Mouse (Mus musculus): ENCODE results near the gene Inpp4a. TPM values are rescaled to one million over a fixed set of nuclear protein-coding genes. Genes with fewer than 3 reads are reported as not detected.
A peak's percentile ranks its signal among the peaks of the same experiment; 100 is the strongest.

Gene Inpp4a
- total RNA-seq, 2 experiments from 2014 or later: 168 TPM

- no peak for TF ChIP-seq CTCF (conservative IDR thresholded peaks at IDR 0.05)
- Histone ChIP-seq H3K27ac (no peak overlapping the region), H3K4me3 (no peak overlapping the region)
- no peak for DNase-seq (ENCODE audit: low spot score in 2 of 2)
Observed at GRCm38 (mm10) chr1:37409647-37410046, 110.0 kb downstream of the Inpp4a start.

DNA sequence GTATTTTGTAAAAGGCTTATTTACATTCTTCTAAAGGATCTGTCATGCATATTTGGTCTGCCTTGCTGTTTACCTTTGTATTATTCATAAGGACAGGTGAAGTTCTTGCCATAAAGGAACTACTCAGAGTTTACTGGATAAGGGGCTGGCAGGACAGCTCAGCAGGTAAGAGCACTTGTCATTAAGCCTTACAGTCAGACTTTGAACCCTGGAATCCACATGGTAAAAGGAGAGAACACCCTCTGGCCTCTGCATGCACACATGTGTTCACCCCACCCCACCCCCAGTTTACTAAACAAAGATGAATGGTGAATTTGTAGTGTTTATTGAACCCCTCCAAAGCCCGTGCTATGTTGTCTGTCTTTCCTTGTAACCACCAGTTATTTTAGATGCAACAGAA is 115.7 kb downstream of the Inpp4a start:
- TF ChIP-seq CTCF (conservative IDR thresholded peaks at IDR 0.05): no peak
- Histone ChIP-seq H3K4me3 (no peak overlapping the region), H3K27ac (no peak overlapping the region)
- no peak for DNase-seq (ENCODE audit: low spot score in 2 of 2)

DNA sequence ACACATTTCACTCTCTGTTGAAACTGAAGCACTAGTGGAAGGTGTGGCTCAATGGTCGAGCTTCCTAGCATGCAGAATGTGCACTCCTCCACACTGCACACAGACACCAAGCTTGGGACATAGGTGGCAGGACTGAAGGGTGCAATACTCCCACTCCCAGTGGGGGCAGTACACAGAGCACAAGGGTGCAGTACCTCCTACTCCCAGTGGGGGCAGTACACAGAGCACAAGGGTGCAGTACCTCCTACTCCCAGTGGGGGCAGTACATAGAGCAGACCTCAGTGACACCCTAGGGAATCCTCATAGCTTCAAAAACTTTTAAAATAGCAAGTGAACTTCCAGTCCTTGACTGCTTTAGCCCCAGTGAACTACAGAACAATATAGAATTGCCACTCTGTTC is 119.8 kb downstream of the Inpp4a start:
- H3K4me3 ChIP-seq: no peak overlapping the region
- DNase-seq (ENCODE audit: low spot score in 2 of 2): peak in 1 of 2 experiments; percentile 71
- peak; percentile 96 for TF ChIP-seq CTCF (conservative IDR thresholded peaks at IDR 0.05)
- H3K27ac ChIP-seq: no peak overlapping the region

DNA sequence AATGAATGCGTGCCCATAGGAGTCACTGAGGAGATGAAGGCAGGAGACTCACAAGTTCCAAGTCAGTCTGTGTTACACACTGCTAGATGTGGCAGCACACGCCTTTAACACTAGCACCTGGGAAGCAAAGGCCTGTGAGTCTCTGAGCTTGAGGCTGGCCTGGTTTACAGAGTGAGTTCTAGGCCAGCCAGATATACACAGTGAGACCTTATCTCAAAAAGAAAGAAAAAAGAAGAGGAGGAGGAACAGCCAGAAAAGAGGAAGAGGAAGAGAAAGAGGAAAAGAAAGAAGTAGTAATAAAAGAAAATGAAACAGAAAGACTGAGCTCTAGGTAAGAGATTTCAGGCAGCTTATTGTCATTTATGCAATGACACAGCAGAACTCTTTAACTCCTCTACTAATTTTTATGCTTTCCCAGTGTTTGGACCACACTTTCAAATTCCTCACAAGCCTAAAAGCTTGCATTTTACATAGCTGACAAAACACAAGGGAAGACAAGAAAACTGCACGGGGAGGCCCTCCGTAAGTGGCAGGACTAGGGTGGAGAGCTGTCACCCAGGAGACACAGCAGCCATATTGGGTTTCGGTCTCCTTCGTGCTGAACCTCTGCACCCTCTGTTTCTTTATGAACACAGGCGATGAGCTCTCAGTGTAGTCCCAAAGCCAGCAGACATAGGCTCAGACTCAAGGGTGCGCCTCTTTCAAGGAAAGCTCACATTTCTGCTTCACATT is 127.6 kb downstream of the Inpp4a start:
- no peak overlapping the region for H3K27ac ChIP-seq

DNA sequence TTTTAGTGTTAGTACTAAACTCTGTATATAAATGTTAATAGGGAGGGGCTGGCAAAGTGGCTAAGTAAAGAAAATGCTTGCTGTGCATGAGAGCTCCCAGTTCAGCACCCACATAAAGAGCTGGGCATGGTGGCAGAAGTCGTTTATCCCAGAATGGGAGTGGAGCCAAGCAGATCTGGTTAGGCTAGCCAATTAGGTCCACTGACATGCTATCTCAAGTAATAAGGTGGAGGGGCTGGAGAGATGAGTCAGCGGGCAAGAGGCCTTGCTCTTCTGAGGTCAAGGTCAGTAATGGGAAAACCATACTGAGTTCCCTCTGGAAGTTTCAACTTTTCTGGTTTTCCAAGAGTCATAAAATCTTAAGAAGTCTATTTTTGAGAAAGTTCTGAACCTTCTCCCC is 129.2 kb downstream of the Inpp4a start:
- Histone ChIP-seq H3K27ac (peak overlapping the region; percentile 90; the same call in 1 of the 2 replicates), H3K4me3 (peak overlapping the region; percentile 93)
- no peak for TF ChIP-seq CTCF (conservative IDR thresholded peaks at IDR 0.05)
- DNase-seq (ENCODE audit: low spot score in 2 of 2): no peak

More for the DNA sequence above, 127.6 kb downstream of the Inpp4a start:
- no peak overlapping the region for H3K4me3 ChIP-seq
- no peak for TF ChIP-seq CTCF (conservative IDR thresholded peaks at IDR 0.05)
- DNase-seq (ENCODE audit: low spot score in 2 of 2): no peak

- TF ChIP-seq CTCF (conservative IDR thresholded peaks at IDR 0.05): peak; percentile 65
- peak within 1 kb of the TSS; percentile 90 for H3K27ac ChIP-seq
- DNase-seq (ENCODE audit: low spot score in 2 of 2): peak; percentile 95 to 96
- peak within 1 kb of the TSS; percentile 93 for H3K4me3 ChIP-seq
Observed at GRCm38 (mm10) chr1:37429366-37430296, 130.0 kb downstream of the Inpp4a start, which contains the start of the genes Coa5 and Unc50. Gene Coa5 (minus strand): TSS chr1:37430103. Gene Unc50 (plus strand): TSS chr1:37430139.

GRCm38 (mm10) chr1:37430297-37430840 is 130.7 kb downstream of the Inpp4a start:
- H3K4me3 ChIP-seq: peak overlapping the region; percentile 93
- no peak for DNase-seq (ENCODE audit: low spot score in 2 of 2)
- H3K27ac ChIP-seq: peak overlapping the region; percentile 90
- TF ChIP-seq CTCF (conservative IDR thresholded peaks at IDR 0.05): no peak

DNA sequence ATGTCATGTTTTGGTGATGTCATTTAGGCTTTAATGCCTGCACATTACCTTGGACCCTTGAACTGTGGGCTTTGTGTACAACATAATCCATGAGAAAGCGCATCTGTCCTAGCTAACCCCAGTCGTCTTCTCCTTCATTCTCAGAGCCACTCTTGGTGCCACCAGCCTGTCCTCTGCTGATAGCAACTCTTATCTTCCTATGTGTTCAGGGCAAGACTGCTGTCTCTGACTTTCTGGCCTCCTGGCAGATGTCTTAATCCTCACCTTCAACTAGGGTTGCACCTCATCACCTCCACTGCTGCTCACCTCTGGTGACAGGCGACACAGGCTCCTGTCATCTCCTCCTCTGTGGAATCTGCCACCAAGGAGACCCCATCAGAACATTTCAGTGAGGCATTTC is 136.8 kb downstream of the Inpp4a start:
- TF ChIP-seq CTCF (conservative IDR thresholded peaks at IDR 0.05): no peak
- Histone ChIP-seq H3K4me3 (no peak overlapping the region), H3K27ac (no peak overlapping the region)
- DNase-seq (ENCODE audit: low spot score in 2 of 2): no peak

GRCm38 (mm10) chr1:37442848-37443835 is 143.5 kb downstream of the Inpp4a start:
- no peak overlapping the region for H3K27ac ChIP-seq
- no peak overlapping the region for H3K4me3 ChIP-seq
- no peak for TF ChIP-seq CTCF (conservative IDR thresholded peaks at IDR 0.05)
- no peak for DNase-seq (ENCODE audit: low spot score in 2 of 2)

DNA sequence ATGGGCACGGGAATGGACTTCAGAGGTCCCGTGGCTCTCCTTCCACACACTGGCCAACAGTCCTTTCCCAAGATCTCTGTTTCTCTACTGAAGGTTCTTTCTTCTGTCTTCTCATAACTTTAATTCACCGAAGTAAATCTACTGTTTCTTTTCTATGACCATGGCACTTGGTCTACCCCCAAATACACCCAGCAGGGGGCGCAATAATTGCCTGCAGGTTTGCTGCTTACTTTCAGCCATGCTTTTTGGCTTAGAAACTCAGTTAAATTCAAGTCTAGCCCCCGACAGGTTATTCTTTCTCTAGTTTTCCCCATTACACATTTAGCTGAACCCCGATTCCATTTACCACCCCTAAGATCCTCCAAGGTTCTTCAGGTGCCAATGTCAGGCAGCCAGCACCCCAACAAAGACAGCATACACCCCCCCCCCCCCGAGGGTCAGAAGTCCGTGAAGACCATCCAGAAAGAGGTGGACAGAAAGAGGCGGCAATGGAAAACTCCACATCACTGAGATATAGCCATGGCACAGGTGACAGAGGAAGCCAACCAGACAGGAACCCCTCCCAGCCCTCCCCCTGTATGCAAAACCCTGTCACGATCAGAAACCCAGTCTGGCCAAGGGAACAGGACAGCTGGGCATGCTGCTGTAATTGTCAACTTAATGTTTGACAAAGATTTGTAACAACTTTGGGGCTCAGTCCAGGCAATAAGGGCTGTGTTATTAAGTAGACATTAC is 148.9 kb downstream of the Inpp4a start:
- DNase-seq (ENCODE audit: low spot score in 2 of 2): peak in 1 of 2 experiments; percentile 48
- peak; percentile 80 for TF ChIP-seq CTCF (conservative IDR thresholded peaks at IDR 0.05)

GRCm38 (mm10) chr1:37451270-37451669 is 151.6 kb downstream of the Inpp4a start:
- no peak for TF ChIP-seq CTCF (conservative IDR thresholded peaks at IDR 0.05)
- no peak overlapping the region for H3K4me3 ChIP-seq
- H3K27ac ChIP-seq: peak overlapping the region; percentile 14; the same call in 1 of the 2 replicates
- DNase-seq (ENCODE audit: low spot score in 2 of 2): no peak

More for the DNA sequence above, 148.9 kb downstream of the Inpp4a start:
- no peak overlapping the region for H3K27ac ChIP-seq
- H3K4me3 ChIP-seq: no peak overlapping the region

Measured in layer of hippocampus, adult 2 months (tissue).